Mouse (Mus musculus) bone marrow macrophage, adult 2 months (primary cell): ENCODE measurements around the gene A730049H05Rik.

ENCODE experiments used
- CTCF ChIP-seq: IDR thresholded peaks from 2 replicates; pipeline ENCODE4 v1.5.1; 2012; ENCODE audit warnings: low read depth, mild to moderate bottlenecking, low read length, moderate library complexity
- POLR2A ChIP-seq: IDR thresholded peaks from 2 replicates; pipeline ENCODE4 v1.6.1; 2012; ENCODE audit warnings: mild to moderate bottlenecking, low read depth, low read length, borderline replicate concordance

GRCm38 (mm10) chr6:92869582-92870219 is 53.4 kb downstream of the A730049H05Rik start:
- TF ChIP-seq POLR2A (no peak), CTCF (no peak)
